Mouse (Mus musculus): ENCODE measurements around the gene Osbpl8. TPM values are rescaled to one million over a fixed set of nuclear protein-coding genes. Genes with fewer than 3 reads are reported as not detected.

The Osbpl8 gene
- polyA plus RNA-seq, 1 experiment from 2014 or later = 11.9 TPM

DNA sequence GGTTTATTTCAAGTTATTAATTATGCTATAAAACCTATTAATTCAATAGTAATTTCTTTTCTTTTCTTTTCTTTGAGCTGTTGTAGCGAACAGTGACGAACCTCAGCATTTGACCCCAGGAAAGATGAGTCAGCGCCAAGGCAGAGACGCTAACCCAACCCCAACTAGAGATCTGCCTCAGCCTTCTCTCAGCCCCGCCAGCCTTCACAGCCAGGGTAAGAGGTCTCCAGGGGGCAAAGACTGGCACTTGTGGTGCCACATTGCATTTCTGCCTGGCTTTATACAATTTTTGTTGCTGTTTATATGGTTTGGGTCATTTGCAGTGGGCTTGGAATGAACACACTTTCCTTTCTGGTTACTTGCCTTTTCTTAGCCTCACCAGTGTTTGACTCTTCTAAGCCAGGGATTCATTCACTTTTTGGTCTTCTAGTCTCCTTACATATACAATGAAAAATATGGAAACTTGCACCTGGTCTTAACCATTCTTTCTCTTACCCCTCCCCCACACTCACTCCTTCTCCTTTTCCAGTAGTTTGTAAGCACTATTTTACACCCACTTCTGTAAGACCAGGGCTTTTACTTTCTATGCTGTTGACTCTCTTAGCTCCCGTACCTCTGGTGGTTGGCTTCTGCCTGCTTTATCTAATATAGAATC lies 69.1 kb downstream of the Osbpl8 start:
- Histone ChIP-seq H3K9ac (ENCODE audit: low read length) (no peak overlapping the region), H3K4me3 (ENCODE audit: low read depth, low read length) (no peak overlapping the region), H3K27ac (ENCODE audit: low read depth, low read length) (no peak overlapping the region), H3K27me3 (ENCODE audit: control insufficient read depth, insufficient read depth, low read length) (no peaks in the 10 kb centered on the region), H3K4me1 (ENCODE audit: control insufficient read depth, insufficient read depth, low read length) (no peaks in the 10 kb centered on the region), H3K36me3 (ENCODE audit: control insufficient read depth, insufficient read depth, low read length) (no peaks in the 10 kb centered on the region), H3K4me2 (no peak overlapping the region), H3K9me3 (ENCODE audit: control insufficient read depth, low read length) (no peaks in the 10 kb centered on the region)
- DNase-seq (ENCODE audit: low spot score, missing footprints) (peak; percentile 60), ATAC-seq (ENCODE audit: low FRiP score) (no peak)
- WGBS = 84% methylated on average over 6 of the region's 6 CpGs

DNA sequence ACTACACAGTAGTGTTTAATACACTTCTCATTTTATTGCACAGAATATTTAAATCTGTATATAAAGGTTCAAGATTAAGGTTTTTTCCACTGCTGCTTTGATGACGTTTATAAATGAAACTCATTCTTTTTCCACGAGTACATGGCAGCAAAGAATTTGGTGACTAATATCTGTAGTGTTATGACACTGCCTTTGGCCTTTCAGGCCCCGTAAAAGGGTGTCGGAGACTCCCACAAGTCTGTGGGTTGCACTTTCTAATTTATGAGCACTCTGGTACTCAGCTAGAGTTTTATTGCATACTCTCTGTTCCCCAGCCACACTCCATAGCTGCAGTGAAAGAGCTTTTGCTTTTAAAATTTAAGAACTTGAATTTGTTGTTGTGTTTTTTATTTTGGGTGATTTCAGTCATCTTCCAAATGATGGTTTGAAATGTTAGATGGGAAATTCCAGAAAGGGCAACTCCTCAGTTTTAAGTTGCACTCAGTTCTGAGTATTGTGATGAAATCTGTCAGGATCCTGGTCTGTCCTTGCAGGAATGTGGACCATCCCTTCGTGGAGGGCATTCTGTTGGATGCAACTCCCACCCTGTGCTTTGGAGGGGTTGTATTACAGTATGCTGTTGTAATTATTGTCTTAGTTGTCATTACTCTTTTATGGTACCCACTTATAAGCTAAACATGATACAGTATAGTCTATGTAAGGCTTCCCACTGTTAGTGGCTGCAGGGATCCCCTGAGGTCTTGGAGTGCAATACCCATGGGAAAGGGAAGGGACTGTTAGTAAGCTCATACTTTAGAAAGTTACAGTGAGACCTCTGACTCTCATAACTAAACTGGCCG lies 70.1 kb downstream of the Osbpl8 start:
- no peaks in the 10 kb centered on the region for H3K4me1 ChIP-seq (ENCODE audit: control insufficient read depth, insufficient read depth, low read length)
- H3K4me3 ChIP-seq (ENCODE audit: low read depth, low read length) = no peak overlapping the region
- no peak overlapping the region for H3K9ac ChIP-seq (ENCODE audit: low read length)
- no peaks in the 10 kb centered on the region for H3K36me3 ChIP-seq (ENCODE audit: control insufficient read depth, insufficient read depth, low read length)
- H3K27ac ChIP-seq (ENCODE audit: low read depth, low read length) = no peak overlapping the region
- no peaks in the 10 kb centered on the region for H3K9me3 ChIP-seq (ENCODE audit: control insufficient read depth, low read length)
- ATAC-seq (ENCODE audit: low FRiP score) (no peak), DNase-seq (ENCODE audit: low spot score, missing footprints) (peak; percentile 45)
- 88% methylated on average over 6 of the region's 6 CpGs for WGBS
- H3K27me3 ChIP-seq (ENCODE audit: control insufficient read depth, insufficient read depth, low read length) = no peaks in the 10 kb centered on the region
- no peak overlapping the region for H3K4me2 ChIP-seq

DNA sequence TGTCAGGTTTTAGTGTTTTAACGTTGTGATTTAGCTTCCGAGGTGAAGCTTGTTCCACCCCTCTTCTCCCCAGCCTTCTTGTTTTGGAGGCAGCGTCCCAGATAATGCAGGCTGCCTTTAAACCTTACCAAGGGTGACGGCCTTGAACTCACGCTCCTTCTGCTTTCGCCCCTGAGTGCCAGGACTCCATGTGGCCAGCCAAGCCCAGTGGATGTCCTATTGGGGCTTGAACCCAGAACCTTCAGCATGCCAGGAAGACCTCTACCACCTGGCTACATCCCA lies 70.7 kb downstream of the Osbpl8 start:
- Histone ChIP-seq H3K9ac (ENCODE audit: low read length) (no peak overlapping the region), H3K4me3 (ENCODE audit: low read depth, low read length) (no peak overlapping the region), H3K4me1 (ENCODE audit: control insufficient read depth, insufficient read depth, low read length) (no peaks in the 10 kb centered on the region), H3K27ac (ENCODE audit: low read depth, low read length) (no peak overlapping the region), H3K4me2 (no peak overlapping the region), H3K36me3 (ENCODE audit: control insufficient read depth, insufficient read depth, low read length) (no peaks in the 10 kb centered on the region), H3K9me3 (ENCODE audit: control insufficient read depth, low read length) (no peaks in the 10 kb centered on the region), H3K27me3 (ENCODE audit: control insufficient read depth, insufficient read depth, low read length) (no peaks in the 10 kb centered on the region)
- no peak for DNase-seq (ENCODE audit: low spot score, missing footprints)
- ATAC-seq (ENCODE audit: low FRiP score) = no peak
- 93% methylated on average over 6 of the region's 6 CpGs for WGBS

DNA sequence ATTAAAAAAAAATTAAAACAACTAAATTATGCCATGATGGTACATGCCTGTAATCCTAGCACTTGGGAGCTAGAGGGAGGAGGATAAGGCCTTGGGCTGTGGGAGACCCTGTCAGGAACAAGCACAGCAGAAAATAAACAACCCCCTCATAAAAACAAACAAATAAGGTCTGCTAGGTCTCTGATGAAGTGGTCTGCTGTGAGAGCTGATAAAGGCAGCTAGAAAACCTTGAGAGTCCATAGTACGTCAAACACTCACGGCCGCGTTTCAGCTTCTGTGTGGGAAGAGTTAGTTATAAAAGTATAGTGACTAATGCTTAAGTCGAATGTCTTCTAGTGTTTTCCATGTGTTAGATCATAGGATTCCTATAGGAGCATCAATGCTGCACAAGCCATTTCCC lies 72.9 kb downstream of the Osbpl8 start:
- 86% methylated on average over 5 of the region's 5 CpGs for whole genome bisulfite sequencing
- no peaks in the 10 kb centered on the region for H3K36me3 ChIP-seq (ENCODE audit: control insufficient read depth, insufficient read depth, low read length)
- no peaks in the 10 kb centered on the region for H3K27me3 ChIP-seq (ENCODE audit: control insufficient read depth, insufficient read depth, low read length)
- H3K27ac ChIP-seq (ENCODE audit: low read depth, low read length) = no peak overlapping the region
- H3K4me2 ChIP-seq = no peak overlapping the region
- no peaks in the 10 kb centered on the region for H3K4me1 ChIP-seq (ENCODE audit: control insufficient read depth, insufficient read depth, low read length)
- H3K4me3 ChIP-seq (ENCODE audit: low read depth, low read length) = no peak overlapping the region
- no peak for ATAC-seq (ENCODE audit: low FRiP score)
- no peak overlapping the region for H3K9ac ChIP-seq (ENCODE audit: low read length)
- peak; percentile 71 for DNase-seq (ENCODE audit: low spot score, missing footprints)
- no peaks in the 10 kb centered on the region for H3K9me3 ChIP-seq (ENCODE audit: control insufficient read depth, low read length)

GRCm38 (mm10) chr10:111242677-111243076 lies 78.1 kb downstream of the Osbpl8 start:
- H3K4me3 ChIP-seq (ENCODE audit: low read depth, low read length) = no peak overlapping the region
- H3K9ac ChIP-seq (ENCODE audit: low read length) = no peak overlapping the region
- 85% methylated on average over 7 of the region's 7 CpGs for WGBS
- H3K4me1 ChIP-seq (ENCODE audit: control insufficient read depth, insufficient read depth, low read length) = no peaks in the 10 kb centered on the region
- DNase-seq (ENCODE audit: low spot score, missing footprints) (peak; percentile 44), ATAC-seq (ENCODE audit: low FRiP score) (no peak)
- no peak overlapping the region for H3K4me2 ChIP-seq
- no peaks in the 10 kb centered on the region for H3K9me3 ChIP-seq (ENCODE audit: control insufficient read depth, low read length)
- H3K27me3 ChIP-seq (ENCODE audit: control insufficient read depth, insufficient read depth, low read length) = no peaks in the 10 kb centered on the region
- no peak overlapping the region for H3K27ac ChIP-seq (ENCODE audit: low read depth, low read length)
- no peaks in the 10 kb centered on the region for H3K36me3 ChIP-seq (ENCODE audit: control insufficient read depth, insufficient read depth, low read length)

DNA sequence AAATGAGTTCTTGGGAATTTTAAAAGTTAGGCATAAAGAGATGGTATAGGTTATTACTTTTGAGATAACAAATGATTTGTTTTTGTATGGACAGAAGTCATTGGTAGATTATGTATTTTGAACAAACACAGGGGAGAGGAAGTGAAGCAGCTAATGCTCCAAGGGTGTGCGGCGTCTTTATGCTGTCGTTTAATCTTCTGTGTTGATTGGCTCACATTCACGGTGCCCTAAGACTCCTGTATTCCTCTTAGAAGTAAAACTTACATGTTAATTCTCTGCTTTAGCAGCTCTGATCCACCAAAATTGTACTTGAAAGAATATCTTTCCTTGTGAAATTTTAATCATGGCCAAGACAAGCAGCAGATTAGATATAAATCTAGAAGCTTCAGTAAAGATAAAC lies 83.1 kb downstream of the Osbpl8 start:
- no peak for ATAC-seq (ENCODE audit: low FRiP score)
- no peak overlapping the region for H3K9ac ChIP-seq (ENCODE audit: low read length)
- no peak overlapping the region for H3K4me3 ChIP-seq (ENCODE audit: low read depth, low read length)
- H3K9me3 ChIP-seq (ENCODE audit: control insufficient read depth, low read length) = no peaks in the 10 kb centered on the region
- no peaks in the 10 kb centered on the region for H3K36me3 ChIP-seq (ENCODE audit: control insufficient read depth, insufficient read depth, low read length)
- DNase-seq (ENCODE audit: low spot score, missing footprints) = peak; percentile 83
- H3K4me1 ChIP-seq (ENCODE audit: control insufficient read depth, insufficient read depth, low read length) = no peaks in the 10 kb centered on the region
- no peak overlapping the region for H3K4me2 ChIP-seq
- 44% methylated on average over 4 of the region's 4 CpGs for WGBS
- no peak overlapping the region; the same call in 1 of the 2 replicates for H3K27ac ChIP-seq (ENCODE audit: low read depth, low read length)
- H3K27me3 ChIP-seq (ENCODE audit: control insufficient read depth, insufficient read depth, low read length) = no peaks in the 10 kb centered on the region

- no peak overlapping the region; the same call in 1 of the 2 replicates for H3K27ac ChIP-seq (ENCODE audit: low read depth, low read length)
- ATAC-seq (ENCODE audit: low FRiP score) (no peak), DNase-seq (ENCODE audit: low spot score, missing footprints) (peak; percentile 85)
- no peaks in the 10 kb centered on the region for H3K36me3 ChIP-seq (ENCODE audit: control insufficient read depth, insufficient read depth, low read length)
- no peaks in the 10 kb centered on the region for H3K27me3 ChIP-seq (ENCODE audit: control insufficient read depth, insufficient read depth, low read length)
- peak overlapping the region; percentile 28 for H3K9ac ChIP-seq (ENCODE audit: low read length)
- peak overlapping the region; percentile 16; the same call in 1 of the 2 replicates for H3K4me2 ChIP-seq
- no peaks in the 10 kb centered on the region for H3K9me3 ChIP-seq (ENCODE audit: control insufficient read depth, low read length)
- H3K4me1 ChIP-seq (ENCODE audit: control insufficient read depth, insufficient read depth, low read length) = no peaks in the 10 kb centered on the region
- WGBS = 39% methylated on average over 6 of the region's 6 CpGs
- H3K4me3 ChIP-seq (ENCODE audit: low read depth, low read length) = no peak overlapping the region
Measured at GRCm38 (mm10) chr10:111248177-111248576, 83.6 kb downstream of the Osbpl8 start.

- Histone ChIP-seq H3K27me3 (ENCODE audit: control insufficient read depth, insufficient read depth, low read length) (no peaks in the 10 kb centered on the region), H3K4me1 (ENCODE audit: control insufficient read depth, insufficient read depth, low read length) (no peaks in the 10 kb centered on the region), H3K4me2 (no peak overlapping the region), H3K27ac (ENCODE audit: low read depth, low read length) (no peak overlapping the region), H3K9ac (ENCODE audit: low read length) (no peak overlapping the region), H3K36me3 (ENCODE audit: control insufficient read depth, insufficient read depth, low read length) (no peaks in the 10 kb centered on the region), H3K4me3 (ENCODE audit: low read depth, low read length) (no peak overlapping the region), H3K9me3 (ENCODE audit: control insufficient read depth, low read length) (no peaks in the 10 kb centered on the region)
- DNase-seq (ENCODE audit: low spot score, missing footprints) (peak; percentile 57), ATAC-seq (ENCODE audit: low FRiP score) (no peak)
- 82% methylated on average over 4 of the region's 4 CpGs for WGBS
Measured at GRCm38 (mm10) chr10:111250192-111250591, 85.6 kb downstream of the Osbpl8 start.

DNA sequence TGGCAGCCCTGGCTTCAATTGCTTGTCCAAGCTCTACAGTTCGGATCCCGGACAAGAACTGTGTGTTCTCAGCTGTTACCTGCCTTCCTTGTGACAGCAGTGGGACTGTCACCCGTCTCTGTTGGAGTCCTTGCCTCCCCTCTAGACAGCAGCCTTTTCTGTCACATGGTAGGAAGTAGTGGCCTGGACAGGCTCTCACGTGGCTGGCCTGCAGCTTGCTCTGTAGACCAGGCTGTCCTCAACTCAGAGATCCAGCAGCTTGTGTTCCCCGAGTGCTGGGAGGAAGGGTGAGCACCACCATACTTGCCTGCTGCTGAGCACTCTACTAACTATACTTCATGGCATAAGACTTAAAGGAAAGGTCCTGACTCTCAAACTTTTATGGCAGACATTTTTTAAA lies 87.1 kb downstream of the Osbpl8 start:
- H3K4me1 ChIP-seq (ENCODE audit: control insufficient read depth, insufficient read depth, low read length) = no peaks in the 10 kb centered on the region
- no peak for ATAC-seq (ENCODE audit: low FRiP score)
- H3K9ac ChIP-seq (ENCODE audit: low read length) = no peak overlapping the region
- no peaks in the 10 kb centered on the region for H3K36me3 ChIP-seq (ENCODE audit: control insufficient read depth, insufficient read depth, low read length)
- no peak overlapping the region for H3K27ac ChIP-seq (ENCODE audit: low read depth, low read length)
- 75% methylated on average over 5 of the region's 5 CpGs for WGBS
- no peak overlapping the region for H3K4me2 ChIP-seq
- H3K27me3 ChIP-seq (ENCODE audit: control insufficient read depth, insufficient read depth, low read length) = no peaks in the 10 kb centered on the region
- H3K4me3 ChIP-seq (ENCODE audit: low read depth, low read length) = no peak overlapping the region
- no peaks in the 10 kb centered on the region for H3K9me3 ChIP-seq (ENCODE audit: control insufficient read depth, low read length)
- peak; percentile 53 for DNase-seq (ENCODE audit: low spot score, missing footprints)

All from midbrain, embryonic 11.5 days (tissue).